Mouse (Mus musculus) kidney, adult 18-20 months (tissue): ENCODE data around the gene Stx18.

Source experiments
- DNase-seq: peaks from one replicate; pipeline ENCODE4 v3.0.0; 2021

Stx18 gene

GRCm38 (mm10) chr5:38038710-38039592 is at the start of gene Stx18:
Stx18 (plus strand) TSS chr5:38038742.
- DNase-seq: peak; percentile 88

DNA sequence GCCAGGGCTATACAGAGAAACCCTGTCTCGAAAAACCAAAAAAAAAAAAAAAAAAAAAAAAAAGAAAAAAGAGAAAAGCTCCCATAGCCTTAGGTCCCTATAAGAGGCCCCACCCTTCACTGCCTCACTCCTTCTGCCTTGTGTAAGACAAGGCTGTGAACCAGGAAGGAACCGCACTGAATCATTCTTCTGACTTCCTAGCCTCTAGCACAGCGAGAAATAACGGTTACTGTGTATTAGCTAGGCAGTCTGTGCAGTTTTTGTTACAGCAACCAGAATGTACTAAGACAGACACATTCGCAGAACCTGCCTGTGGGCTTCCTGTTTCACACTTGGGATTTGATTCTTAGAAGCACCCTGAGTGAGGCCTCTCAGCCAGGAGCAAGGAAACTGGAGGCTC is 46.2 kb upstream of the Stx18 start:
- no peak for DNase-seq

DNA sequence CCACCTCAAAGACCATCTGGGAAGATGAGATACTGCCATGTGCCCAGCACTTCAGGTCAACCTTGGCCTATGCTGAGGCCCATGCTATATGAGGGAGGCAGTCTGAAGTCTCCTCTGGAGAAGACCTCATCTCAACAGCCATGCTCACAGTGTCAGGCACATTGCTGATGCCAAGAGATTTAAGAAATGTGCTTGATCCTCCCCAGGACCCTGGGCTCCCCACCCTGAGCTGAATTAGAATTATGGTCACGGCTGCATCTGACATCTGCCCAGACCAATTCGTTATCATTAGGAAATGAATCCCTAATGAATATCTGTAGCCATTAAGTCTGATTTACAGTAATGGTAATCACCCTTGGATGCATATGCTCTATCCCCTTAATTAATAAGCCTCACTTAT is 39.7 kb upstream of the Stx18 start:
- no peak for DNase-seq

GRCm38 (mm10) chr5:38002573-38002972 is 36.0 kb upstream of the Stx18 start:
- no peak for DNase-seq

- no peak for DNase-seq
Observed at GRCm38 (mm10) chr5:38004746-38005145, 33.8 kb upstream of the Stx18 start.

DNA sequence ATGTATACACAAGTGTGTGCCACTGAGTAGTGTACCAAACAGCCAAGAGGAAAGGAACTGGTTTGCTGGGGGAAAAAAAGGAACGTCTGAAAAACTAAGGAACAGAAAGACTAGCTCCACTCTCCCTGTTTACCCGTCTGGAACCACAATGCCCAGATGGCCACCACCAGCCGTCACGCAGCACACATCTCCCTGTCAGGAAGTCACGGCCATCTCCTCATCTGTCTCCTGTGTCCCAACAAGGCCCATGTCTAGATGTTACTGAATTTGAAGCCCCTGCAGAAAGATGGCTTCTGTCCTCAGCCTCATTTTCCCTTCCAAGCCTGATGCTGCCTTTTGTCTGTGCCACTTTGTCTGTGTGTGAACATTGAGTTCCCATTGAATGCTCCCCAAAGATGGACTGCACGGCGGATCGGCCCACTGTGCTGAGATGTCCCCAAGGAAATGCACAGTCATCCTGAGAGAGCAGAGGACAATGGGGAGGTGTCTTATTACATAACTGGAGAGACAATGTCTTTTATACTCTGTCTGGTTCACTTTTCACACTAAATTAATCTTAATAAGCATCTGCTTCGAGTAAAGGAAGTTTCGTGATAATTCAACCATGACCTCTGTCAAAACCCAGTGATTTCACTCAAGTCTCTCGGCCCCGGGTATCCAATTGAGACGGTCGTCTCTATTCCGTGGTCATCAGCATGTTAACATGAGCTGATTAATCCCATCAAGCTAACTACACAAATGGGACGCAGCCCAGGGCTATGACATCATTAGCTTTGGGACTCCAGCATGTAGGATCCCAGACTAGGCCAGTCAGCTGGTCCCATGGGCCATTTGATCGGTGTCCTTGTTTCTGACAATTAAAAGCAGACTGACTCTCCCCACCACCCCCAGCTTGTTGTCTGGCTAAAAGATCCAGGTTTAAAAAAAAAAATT is 31.9 kb upstream of the Stx18 start:
- DNase-seq: no peak

DNA sequence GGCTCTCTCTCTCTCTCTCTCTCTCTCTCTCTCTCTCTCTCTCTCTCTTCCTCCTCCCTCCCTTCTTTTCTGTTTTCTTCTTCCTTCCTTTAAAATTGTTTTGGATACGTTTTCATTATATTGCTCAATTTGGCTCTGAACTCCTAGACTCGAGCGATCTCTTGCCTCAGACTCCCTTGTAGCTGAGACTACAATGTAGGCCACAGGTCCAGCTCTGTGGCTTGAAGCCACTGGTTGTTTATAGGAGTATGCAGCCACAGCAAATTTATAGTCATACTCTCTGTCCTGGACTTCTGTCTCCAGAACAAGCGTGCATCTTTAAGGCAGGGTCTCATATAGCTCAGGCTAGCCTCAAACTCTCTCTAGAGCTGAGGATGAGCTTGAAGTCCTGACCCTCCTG is 29.5 kb upstream of the Stx18 start:
- DNase-seq: no peak

GRCm38 (mm10) chr5:38014916-38015315 is 23.6 kb upstream of the Stx18 start:
- DNase-seq: no peak

DNA sequence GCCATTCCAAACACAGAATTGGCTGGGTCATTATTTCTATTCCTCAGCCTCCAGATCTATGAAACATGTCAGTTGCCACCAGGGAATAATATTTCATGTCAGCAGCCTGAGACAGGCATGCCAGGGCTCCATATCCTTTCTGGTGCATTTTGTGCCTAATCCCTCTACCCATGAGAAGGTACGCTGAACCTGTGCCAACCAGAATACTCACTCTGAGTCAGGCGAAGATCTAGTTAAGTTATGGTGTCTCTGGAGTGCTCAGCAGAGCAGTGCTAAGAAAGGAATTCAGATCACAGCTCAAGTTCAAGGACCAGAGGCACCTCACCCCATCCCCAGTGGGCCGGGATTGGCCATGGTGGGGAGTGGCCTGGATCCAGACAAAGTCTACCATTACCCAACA is 21.6 kb upstream of the Stx18 start:
- no peak for DNase-seq

GRCm38 (mm10) chr5:38027656-38028055 is 10.9 kb upstream of the Stx18 start:
- DNase-seq: no peak

GRCm38 (mm10) chr5:38038274-38038673 is 268 bp upstream of the Stx18 start:
- DNase-seq: peak; percentile 23

DNA sequence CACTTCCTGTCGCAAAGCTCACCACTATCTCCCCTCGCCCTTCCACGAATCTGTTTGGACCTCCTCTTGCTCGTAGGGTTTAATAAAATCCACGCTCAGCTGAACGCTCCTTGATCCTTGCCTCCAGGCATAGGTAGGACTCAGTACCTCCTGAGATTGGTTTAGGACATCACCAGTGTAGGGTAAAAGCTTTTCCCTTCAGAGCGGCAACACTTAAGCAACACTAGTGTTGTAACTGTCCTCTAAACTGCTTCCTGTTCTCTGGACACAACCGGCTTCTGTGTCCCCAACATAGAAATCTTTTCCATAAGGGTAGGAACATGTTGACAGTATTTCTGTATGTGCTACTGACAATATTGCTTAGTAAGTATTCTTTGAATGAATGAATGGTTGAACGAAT is 1.3 kb downstream of the Stx18 start:
- no peak for DNase-seq

GRCm38 (mm10) chr5:38044923-38045322 is 6.4 kb downstream of the Stx18 start:
- DNase-seq: no peak

DNA sequence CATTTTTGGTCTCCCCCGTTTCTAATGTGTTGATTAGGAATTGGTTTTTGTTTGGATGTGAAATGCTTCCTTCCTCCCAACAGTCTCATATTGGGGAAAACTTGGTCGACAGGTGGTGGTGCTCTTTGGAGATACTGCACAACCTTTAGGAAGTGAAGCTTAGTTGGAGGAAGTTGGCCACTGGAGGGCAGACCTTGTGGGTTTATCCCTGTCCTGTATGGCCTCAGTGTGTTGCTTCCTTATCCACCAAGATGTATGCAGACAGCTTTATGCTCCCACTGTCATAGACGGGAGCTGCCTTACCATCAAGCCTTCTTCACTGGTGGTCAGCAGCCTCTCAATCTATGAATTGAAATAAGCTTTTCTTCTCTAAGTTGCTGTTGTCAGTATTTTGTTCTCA is 9.6 kb downstream of the Stx18 start:
- DNase-seq: peak; percentile 32

DNA sequence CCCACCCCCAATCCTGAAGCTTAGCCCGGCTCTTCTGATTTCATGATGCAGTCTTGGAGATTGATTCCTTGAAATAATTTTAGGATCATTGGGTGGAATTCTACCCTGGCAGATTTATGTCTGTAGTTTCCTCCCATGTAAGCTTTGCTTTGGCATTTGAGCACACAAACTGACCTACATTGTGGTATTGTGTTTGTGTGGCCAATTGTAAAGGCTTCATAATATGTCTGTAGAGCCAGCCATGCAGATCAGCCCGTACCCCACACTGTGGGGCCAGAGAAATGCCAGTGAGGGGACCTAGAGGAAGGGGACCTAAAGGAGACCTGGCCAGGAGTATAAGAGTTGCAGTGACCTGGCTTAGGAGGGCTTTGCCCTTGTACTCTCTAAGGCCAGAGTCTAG is 22.5 kb downstream of the Stx18 start:
- no peak for DNase-seq

DNA sequence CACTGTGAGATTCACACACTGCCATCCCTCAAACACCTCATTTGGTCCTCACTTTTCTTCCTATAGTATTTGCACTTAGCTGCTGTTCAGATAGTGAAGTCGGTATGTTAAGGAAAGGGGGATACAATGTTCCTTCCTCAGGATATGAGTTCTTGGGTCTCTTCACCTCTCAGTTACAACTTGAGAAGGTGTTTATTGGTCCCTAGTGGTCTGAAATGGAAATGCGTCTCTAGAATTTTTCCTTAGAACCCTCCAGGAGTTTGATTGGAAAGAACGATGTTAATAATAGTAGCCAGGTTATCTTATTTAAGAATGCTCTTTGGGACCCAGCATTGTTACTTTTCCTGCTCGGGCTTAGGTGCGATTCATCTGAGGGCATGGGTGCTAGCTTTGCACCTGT is 24.2 kb downstream of the Stx18 start:
- no peak for DNase-seq

- DNase-seq: no peak
Observed at GRCm38 (mm10) chr5:38063339-38063738, 24.8 kb downstream of the Stx18 start.

GRCm38 (mm10) chr5:38064043-38064575 is 25.6 kb downstream of the Stx18 start:
- DNase-seq: no peak

- no peak for DNase-seq
Observed at GRCm38 (mm10) chr5:38064701-38065100, 26.2 kb downstream of the Stx18 start.

DNA sequence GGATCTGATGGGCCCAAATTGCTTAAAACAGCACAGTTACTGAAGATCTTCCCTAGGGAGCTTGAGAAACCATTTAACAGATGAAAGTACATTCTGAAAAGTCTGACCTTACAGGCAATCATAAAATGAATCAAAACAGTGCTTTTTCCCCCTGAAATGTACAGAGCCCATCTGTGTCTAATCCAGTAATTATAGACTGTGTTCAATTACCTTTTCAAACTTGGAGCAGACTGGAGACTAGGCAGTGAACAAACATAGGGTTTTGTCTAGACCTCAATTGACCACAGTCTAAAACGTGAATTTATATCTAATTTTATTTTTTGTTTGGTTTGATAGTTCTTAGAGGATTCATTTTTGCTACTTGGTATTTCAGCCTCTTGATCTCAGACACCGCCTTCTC is 26.9 kb downstream of the Stx18 start:
- DNase-seq: no peak

DNA sequence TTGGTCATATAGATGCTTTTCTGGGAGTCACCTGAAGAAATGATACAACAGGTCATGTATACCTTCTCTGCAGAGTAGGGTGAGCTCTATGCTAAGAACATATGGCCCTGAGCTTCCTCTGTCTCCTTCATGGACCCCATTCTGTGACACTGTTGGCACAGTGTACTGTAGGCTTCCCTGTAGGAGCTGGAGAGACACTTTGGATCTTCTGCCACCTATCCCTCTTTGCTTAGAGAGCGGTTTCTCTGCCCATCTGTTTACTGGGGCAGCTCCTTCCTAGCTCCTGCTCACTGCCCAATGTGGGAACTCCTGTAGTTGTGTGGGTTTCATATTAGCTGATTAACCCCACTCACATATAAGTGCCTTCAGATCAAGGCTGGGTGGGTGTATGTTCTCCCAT is 28.1 kb downstream of the Stx18 start:
- no peak for DNase-seq

GRCm38 (mm10) chr5:38076326-38076725 is 37.8 kb downstream of the Stx18 start:
- DNase-seq: peak; percentile 44

GRCm38 (mm10) chr5:38078575-38078974 is 40.0 kb downstream of the Stx18 start:
- no peak for DNase-seq

DNA sequence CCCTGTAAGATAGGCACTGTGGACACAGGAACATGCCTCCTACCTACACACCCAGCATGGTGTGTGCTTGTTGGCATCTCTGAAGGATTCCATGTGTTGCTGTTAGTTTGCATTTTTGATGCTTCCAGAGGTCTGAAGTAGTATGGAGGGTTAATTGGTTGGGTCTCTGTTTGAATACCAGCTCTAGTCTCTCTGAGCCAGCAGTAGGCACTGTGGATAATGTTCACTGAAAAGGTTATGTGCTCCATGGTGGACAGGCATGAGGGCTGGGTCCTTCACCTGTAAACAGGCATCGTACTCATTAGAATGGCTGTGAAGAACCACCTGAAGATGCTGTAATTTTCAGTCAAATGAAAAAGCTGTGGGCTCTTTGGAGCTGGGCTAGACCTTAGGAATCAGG is 41.9 kb downstream of the Stx18 start:
- DNase-seq: no peak
